Mouse (Mus musculus) hindbrain, embryonic 16.5 days (tissue): Measurements from ENCODE around the gene Nupr1. TPM values are rescaled to one million over a fixed set of nuclear protein-coding genes. Genes with fewer than 3 reads are reported as not detected.
"Not testable (repeated sequence)": the region's sequence is repeated elsewhere in the genome, so short reads cannot be mapped to it uniquely, and the experiment has no call there.

ENCODE experiments used
- ATAC-seq: fragments of 200-750 bp; cut with Nextera tagmentation; 2 replicates; pipeline ENCODE4 v1.8.0; 2017; ENCODE audit warnings: moderate TSS enrichment, moderate library complexity
- H3K27ac ChIP-seq: fragments of 300-500 bp; sonication (generic); 2 replicates; pipeline ENCODE4 v1.5.1; 2014; ENCODE audit warnings: low read depth, mild to moderate bottlenecking, control low read depth, low read length, moderate library complexity
- H3K27me3 ChIP-seq: fragments of 300-500 bp; sonication (generic); replicated peaks from 2 replicates; pipeline ENCODE4 v1.6.1; 2014; ENCODE audit warnings: low read length; ENCODE audit not compliant: control insufficient read depth, insufficient read depth
- H3K36me3 ChIP-seq: fragments of 300-500 bp; sonication (generic); 2 replicates; pipeline ENCODE4 v1.6.1; 2014; ENCODE audit warnings: mild to moderate bottlenecking, low read length, moderate library complexity, mixed read lengths; ENCODE audit not compliant: control insufficient read depth, insufficient read depth
- H3K4me1 ChIP-seq: fragments of 300-500 bp; sonication (generic); 2 replicates; pipeline ENCODE4 v1.6.1; 2014; ENCODE audit warnings: low read depth, low read length; ENCODE audit not compliant: control insufficient read depth, insufficient read depth
- H3K4me2 ChIP-seq: fragments of 300-500 bp; sonication (generic); 2 replicates; pipeline ENCODE4 v1.6.1; 2014; ENCODE audit warnings: mild to moderate bottlenecking, low read length, control low read depth, moderate library complexity
- H3K4me3 ChIP-seq: fragments of 300-500 bp; sonication (generic); 2 replicates; pipeline ENCODE4 v1.5.1; 2014; ENCODE audit warnings: mild to moderate bottlenecking, low read length, control low read depth, moderate library complexity
- H3K9ac ChIP-seq: fragments of 300-500 bp; sonication (generic); 2 replicates; pipeline ENCODE4 v1.6.1; 2014; ENCODE audit warnings: low read depth, mild to moderate bottlenecking, control low read depth, low read length, moderate library complexity
- H3K9me3 ChIP-seq: fragments of 300-500 bp; sonication (generic); 2 replicates; pipeline ENCODE4 v1.6.1; 2014; ENCODE audit warnings: mild to moderate bottlenecking, low read length, moderate library complexity; ENCODE audit not compliant: control insufficient read depth
- WGBS: fragments of 180-500 bp; shearing (Covaris S2); extraction: QIAGEN DNeasy Blood & Tissue Kit; methylation state at CpG from one replicate; pipeline ENCODE4 v1.1.7; 2014; 5-methylcytosine and 5-hydroxymethylcytosine counted together
- polyA plus RNA-seq: library from polyadenylated mRNA; unstranded; fragments of >200 nt; fragmentation: Nextera tagmentation; extraction: Ambion mirVana; gene quantifications from 2 replicates; pipeline ENCODE4 v1.2.1, GENCODE M21; 2015

Nupr1 gene
- polyA plus RNA-seq, 1 experiment from 2014 or later: 14.8 TPM

DNA sequence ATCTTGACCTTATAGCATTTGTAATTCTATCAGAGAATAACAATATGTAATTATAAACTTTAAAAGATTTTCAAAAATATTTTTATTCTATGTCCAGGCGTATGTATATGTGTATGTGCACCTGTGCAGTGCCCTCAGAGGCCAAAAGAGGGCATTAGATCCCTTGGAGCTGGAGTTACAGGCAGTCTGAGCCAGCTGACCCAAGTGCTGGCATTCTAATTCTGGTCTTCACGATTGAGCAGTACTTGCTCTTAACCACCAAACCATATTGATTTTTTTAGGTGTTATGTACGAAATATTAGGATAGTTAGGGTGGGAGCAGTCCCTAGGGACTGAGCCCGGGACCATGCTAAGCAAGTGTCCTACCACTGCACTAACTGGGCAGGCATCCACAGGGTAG lies 17.8 kb upstream of the Nupr1 start:
- peak overlapping the region; percentile 82; the same call in 1 of the 2 replicates for H3K9ac ChIP-seq
- H3K4me3 ChIP-seq: peak overlapping the region; percentile 73
- 81% methylated on average over 4 of the region's 4 CpGs for WGBS
- peak overlapping the region; percentile 92 for H3K4me2 ChIP-seq
- no peaks in the 10 kb centered on the region for H3K36me3 ChIP-seq
- H3K27ac ChIP-seq: peak overlapping the region; percentile 95; the same call in 1 of the 2 replicates
- no peaks in the 10 kb centered on the region for H3K9me3 ChIP-seq
- H3K27me3 ChIP-seq: no peaks in the 10 kb centered on the region
- peaks cover 9% of the 10 kb centered on the region for H3K4me1 ChIP-seq
- no peak for ATAC-seq

DNA sequence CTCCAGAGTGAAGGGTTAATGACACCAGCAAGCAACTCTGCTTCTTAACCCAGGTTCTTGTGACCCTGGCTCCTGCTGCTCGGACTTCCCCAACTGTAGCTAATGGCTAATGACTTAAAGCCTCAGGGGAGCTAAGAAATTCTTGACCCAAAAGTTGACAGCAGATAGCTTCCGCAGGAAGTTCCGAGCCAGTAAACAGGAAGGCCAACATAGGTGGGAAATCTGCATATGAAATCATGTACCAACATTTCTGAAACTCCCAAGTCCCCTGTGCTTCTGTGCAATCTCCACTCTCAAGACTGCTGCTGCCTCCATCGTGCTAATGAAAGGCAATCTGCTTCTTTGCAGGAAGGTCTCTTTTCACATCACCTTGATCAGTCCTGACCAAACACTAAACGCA lies 15.0 kb upstream of the Nupr1 start:
- ATAC-seq: no peak
- no peak overlapping the region for H3K4me2 ChIP-seq
- no peak overlapping the region for H3K27ac ChIP-seq

DNA sequence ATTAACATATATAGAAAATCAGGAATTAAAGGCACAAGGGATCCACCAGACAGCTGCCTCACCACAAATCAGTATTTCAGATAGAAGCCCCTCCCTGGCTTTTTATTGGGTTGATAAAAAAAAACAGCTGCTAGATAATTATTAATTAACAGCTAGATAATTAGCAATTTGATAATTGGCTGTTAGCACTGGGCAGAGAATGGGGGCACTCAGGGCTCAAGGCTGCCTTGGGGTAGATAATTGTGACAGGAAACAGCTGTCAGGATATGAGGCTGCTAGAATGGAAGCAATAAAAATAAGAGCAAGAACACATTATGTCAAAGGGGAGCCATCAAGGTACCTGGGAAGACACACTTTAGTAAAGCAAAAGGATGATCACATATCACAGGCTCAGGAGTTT lies 14.3 kb upstream of the Nupr1 start:
- Histone ChIP-seq H3K4me1 (peaks cover 6% of the 10 kb centered on the region), H3K27me3 (no peaks in the 10 kb centered on the region), H3K36me3 (no peaks in the 10 kb centered on the region), H3K9me3 (no peaks in the 10 kb centered on the region), H3K4me2 (no peak overlapping the region), H3K27ac (no peak overlapping the region), H3K9ac (no peak overlapping the region), H3K4me3 (no peak overlapping the region)
- no peak for ATAC-seq

More for the DNA sequence above, 15.0 kb upstream of the Nupr1 start:
- H3K9ac ChIP-seq: no peak overlapping the region
- H3K36me3 ChIP-seq: no peaks in the 10 kb centered on the region
- 66% methylated on average over 5 of the region's 5 CpGs for WGBS
- peaks cover 9% of the 10 kb centered on the region for H3K4me1 ChIP-seq
- H3K27me3 ChIP-seq: no peaks in the 10 kb centered on the region
- H3K9me3 ChIP-seq: no peaks in the 10 kb centered on the region
- H3K4me3 ChIP-seq: no peak overlapping the region

DNA sequence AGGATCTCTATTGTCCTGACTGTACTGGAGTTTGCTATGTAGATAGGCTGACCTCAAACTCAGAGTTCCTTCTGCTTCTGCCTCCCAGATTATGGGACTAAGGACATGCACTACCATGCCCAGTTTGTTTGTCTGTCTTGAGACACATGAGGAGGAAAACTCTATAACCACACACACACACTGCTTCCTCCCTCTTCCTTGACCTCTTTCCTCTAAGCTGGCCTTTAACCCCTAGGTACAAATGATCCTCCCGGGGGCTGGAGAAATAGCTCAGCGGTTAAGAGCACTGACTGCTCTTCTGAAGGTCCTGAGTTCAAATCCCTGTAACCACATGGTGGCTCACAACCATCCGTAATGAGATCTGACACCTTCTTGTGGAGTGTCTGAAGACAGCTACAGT lies 13.7 kb upstream of the Nupr1 start:
- Histone ChIP-seq H3K4me2 (no peak overlapping the region), H3K9me3 (no peaks in the 10 kb centered on the region), H3K36me3 (no peaks in the 10 kb centered on the region), H3K27ac (no peak overlapping the region), H3K27me3 (no peaks in the 10 kb centered on the region), H3K9ac (no peak overlapping the region), H3K4me1 (peaks cover 4% of the 10 kb centered on the region; the same call in 1 of the 2 replicates), H3K4me3 (no peak overlapping the region)
- ATAC-seq: no peak
- WGBS: 74% methylated on average over 3 of the region's 3 CpGs

DNA sequence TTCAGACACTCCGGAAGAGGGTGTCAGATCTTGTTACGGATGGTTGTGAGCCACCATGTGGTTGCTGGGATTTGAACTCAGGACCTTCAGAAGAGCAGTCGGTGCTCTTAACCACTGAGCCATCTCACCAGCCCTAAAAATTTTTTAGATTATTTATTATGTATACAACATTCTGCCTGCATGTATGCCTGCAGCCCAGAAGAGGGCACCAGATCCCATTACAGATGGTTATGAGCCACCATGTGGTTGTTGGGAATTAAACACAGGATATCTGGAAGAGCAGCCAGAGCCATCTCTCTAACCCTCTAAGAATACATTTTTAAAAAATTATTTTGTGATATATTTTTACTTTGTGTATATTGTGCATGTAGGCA lies 12.6 kb upstream of the Nupr1 start:
- not testable (repeated sequence) for H3K4me3 ChIP-seq, H3K9me3 ChIP-seq, H3K4me1 ChIP-seq, H3K27me3 ChIP-seq, H3K9ac ChIP-seq, ATAC-seq, H3K4me2 ChIP-seq, H3K36me3 ChIP-seq, H3K27ac ChIP-seq
- WGBS: 79% methylated on average over 3 of the region's 3 CpGs

DNA sequence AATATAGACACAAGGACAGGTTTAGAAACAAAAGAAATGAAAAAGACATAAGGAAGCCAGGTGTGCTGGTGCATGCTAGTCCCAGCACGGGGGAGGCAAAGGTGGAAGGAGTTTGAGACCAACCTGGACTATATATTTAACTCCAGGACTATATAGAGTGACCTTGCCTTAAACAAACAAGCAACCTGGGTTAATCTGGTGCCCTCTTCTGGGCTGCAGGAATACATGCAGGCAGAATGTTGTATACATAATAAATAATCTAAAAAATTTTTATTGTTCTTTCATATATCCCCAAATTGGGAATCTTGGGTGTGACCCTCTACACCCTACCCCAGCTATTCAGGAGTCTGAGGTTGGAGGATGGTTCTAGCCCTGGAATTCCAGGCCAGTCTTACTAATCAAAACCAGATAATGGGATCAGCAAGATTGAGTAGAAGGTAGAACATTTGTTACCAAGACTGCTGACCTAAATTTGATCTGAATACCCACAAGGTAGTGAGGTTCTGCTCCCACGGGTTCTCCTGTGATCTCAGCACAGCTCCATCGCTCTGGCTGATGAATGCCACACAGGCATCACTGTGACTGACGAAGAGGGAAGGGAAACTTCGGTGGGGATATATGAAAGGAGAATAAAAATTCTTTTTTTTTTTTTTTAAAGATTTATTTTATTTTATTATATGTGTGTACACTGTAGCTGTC lies 12.0 kb upstream of the Nupr1 start:
- no peak overlapping the region for H3K4me3 ChIP-seq
- no peaks in the 10 kb centered on the region for H3K9me3 ChIP-seq
- ATAC-seq: no peak
- no peaks in the 10 kb centered on the region for H3K36me3 ChIP-seq
- H3K9ac ChIP-seq: no peak overlapping the region
- H3K4me2 ChIP-seq: no peak overlapping the region
- H3K4me1 ChIP-seq: no peaks in the 10 kb centered on the region
- H3K27me3 ChIP-seq: no peaks in the 10 kb centered on the region
- 69% methylated on average over 5 of the region's 5 CpGs for WGBS
- H3K27ac ChIP-seq: no peak overlapping the region

DNA sequence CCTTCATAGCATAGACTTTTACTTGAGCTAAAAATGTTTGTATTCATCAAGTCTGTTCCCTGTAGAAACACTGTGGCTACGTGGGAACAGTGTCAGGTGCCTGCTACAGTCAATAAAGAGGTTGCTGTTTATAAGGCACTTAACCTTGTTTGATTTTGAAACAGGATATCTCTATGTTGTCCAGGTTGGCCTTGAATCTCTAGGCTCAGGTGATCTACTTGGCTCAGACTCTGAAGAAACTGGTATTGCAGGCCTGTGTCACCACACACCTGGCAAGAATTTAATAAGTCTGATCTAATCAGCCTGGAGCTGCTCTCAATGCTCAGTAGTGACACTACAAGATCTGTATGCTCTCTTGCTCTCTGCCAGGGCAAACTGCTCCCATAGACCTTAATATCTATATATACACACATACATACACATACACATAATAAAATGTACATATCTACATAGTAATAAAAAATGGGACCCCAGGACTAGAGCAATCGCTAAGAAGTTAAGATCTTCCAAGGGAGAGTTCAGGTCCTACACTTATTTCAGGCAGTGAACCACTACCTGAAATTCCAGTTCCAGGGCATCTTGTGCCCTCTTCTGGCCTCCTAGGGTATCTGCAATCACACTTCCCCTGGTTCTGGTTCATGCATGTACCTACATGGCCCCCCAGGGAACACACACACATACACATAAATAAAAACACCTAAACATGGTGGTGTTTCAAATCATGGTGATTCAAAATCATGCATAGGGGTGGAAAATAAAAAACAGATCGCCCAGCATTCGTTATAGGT lies 6.3 kb upstream of the Nupr1 start:
- Histone ChIP-seq H3K9me3 (no peaks in the 10 kb centered on the region), H3K4me2 (no peak overlapping the region), H3K36me3 (no peaks in the 10 kb centered on the region), H3K9ac (no peak overlapping the region), H3K27ac (no peak overlapping the region), H3K4me3 (no peak overlapping the region), H3K4me1 (no peaks in the 10 kb centered on the region), H3K27me3 (no peaks in the 10 kb centered on the region)
- ATAC-seq: no peak
- 20% methylated on average over 4 of the region's 4 CpGs for WGBS

DNA sequence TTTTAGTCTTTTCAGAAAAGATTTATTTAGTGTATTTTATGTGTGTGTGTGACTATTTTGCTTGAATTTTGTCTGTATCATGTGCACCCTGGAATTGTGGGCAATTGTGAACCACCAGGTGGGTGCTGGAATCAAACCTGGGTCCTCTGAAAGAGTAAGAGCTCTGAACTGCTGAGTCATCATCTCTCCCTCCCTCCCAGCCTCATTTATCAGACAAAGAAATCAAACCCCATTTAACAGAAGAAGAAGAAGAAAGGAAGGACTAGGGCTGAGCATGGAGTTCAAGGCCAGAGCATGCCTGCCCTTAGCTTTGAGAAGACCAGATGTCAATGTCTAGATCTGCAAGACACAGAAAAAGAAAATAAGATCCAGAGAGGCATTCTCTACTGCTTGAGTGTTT lies 4.7 kb upstream of the Nupr1 start:
- H3K9ac ChIP-seq: no peak overlapping the region
- H3K4me3 ChIP-seq: no peak overlapping the region
- H3K27me3 ChIP-seq: no peaks in the 10 kb centered on the region
- H3K36me3 ChIP-seq: no peaks in the 10 kb centered on the region
- no peak overlapping the region for H3K4me2 ChIP-seq
- no peaks in the 10 kb centered on the region for H3K4me1 ChIP-seq
- H3K27ac ChIP-seq: no peak overlapping the region
- no peak for ATAC-seq
- H3K9me3 ChIP-seq: no peaks in the 10 kb centered on the region

DNA sequence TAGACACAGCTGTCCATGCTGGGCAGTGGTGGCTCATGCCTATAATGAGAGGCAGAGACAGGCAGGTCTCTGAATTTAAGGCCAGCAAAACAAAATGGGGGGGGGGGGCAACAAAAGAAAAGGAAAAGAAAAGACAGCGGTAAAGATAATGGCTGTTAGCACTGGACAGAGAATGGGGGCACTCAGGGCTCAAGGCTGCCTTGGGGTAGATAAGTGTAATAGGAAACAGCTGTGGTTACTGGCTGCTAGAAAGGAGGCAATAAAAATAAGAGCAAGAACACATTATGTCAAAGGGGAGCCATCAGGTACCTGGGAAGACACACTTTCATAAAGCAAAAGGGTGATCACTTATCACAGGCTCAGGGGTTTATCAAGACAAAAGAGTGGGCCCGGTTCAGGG lies 1.8 kb upstream of the Nupr1 start:
- no peak for ATAC-seq
- no peaks in the 10 kb centered on the region for H3K9me3 ChIP-seq
- no peaks in the 10 kb centered on the region for H3K4me1 ChIP-seq
- H3K9ac ChIP-seq: no peak overlapping the region
- no peak overlapping the region for H3K27ac ChIP-seq
- no peaks in the 10 kb centered on the region for H3K36me3 ChIP-seq
- no peak overlapping the region for H3K4me2 ChIP-seq
- 86% methylated on average over 2 of the region's 2 CpGs for WGBS
- no peak overlapping the region for H3K4me3 ChIP-seq
- H3K27me3 ChIP-seq: no peaks in the 10 kb centered on the region
